Mouse (Mus musculus) myocyte (in vitro differentiated cells): ENCODE data around the gene Gne. TPM values are rescaled to one million over a fixed set of nuclear protein-coding genes. Genes with fewer than 3 reads are reported as not detected.
"Not testable (repeated sequence)": the region's sequence is repeated elsewhere in the genome, so short reads cannot be mapped to it uniquely, and the experiment has no call there.

Experiments
- H3K27me3 ChIP-seq: one replicate; pipeline ENCODE4 v1.6.1; 2011; ENCODE audit not compliant: control insufficient read depth, insufficient read depth, insufficient read length
- H3K36me3 ChIP-seq: one replicate; pipeline ENCODE4 v1.6.1; 2011; ENCODE audit not compliant: control insufficient read depth, insufficient read depth
- H3K4me2 ChIP-seq: one replicate; pipeline ENCODE4 v1.6.1; 2011; ENCODE audit warnings: low read depth, control low read depth
- H3K4me3 ChIP-seq: one replicate; pipeline ENCODE4 v1.5.1; 2011; ENCODE audit warnings: mild to moderate bottlenecking, control low read depth, moderate library complexity
- H3K79me2 ChIP-seq: one replicate; pipeline ENCODE4 v1.6.1; 2011; ENCODE audit not compliant: control insufficient read depth, insufficient read depth
- H3ac ChIP-seq: one replicate; pipeline ENCODE4 v1.6.1; 2011; ENCODE audit not compliant: control insufficient read depth, insufficient read length
- CEBPB ChIP-seq: IDR thresholded peaks from 2 replicates; pipeline ENCODE4 v1.6.1; 2011; ENCODE audit warnings: mild to moderate bottlenecking, moderate library complexity; ENCODE audit not compliant: poor library complexity, insufficient read depth, severe bottlenecking
- E2F4 ChIP-seq: IDR thresholded peaks from one replicate; pipeline ENCODE4 v1.6.1; 2011; ENCODE audit warnings: mild to moderate bottlenecking, control low read depth, moderate library complexity; ENCODE audit not compliant: insufficient read depth
- MAX ChIP-seq: IDR thresholded peaks from one replicate; pipeline ENCODE4 v1.6.1; 2011; ENCODE audit warnings: low read depth, mild to moderate bottlenecking, control low read depth
- MYOD1 ChIP-seq, 3 experiments: IDR thresholded peaks; one replicate each; pipeline ENCODE4 v1.6.1; 2011; ENCODE audit warnings: control low read depth in 2 of 3, low read depth in 2 of 3, mild to moderate bottlenecking in 2 of 3, moderate library complexity in 1 of 3; ENCODE audit not compliant: insufficient read length in 2 of 3, control insufficient read depth in 1 of 3
- MYOG ChIP-seq, 3 experiments: IDR thresholded peaks; one replicate each; pipeline ENCODE4 v1.6.1; 2011; ENCODE audit warnings: control low read depth in 2 of 3, low read depth in 2 of 3, mild to moderate bottlenecking in 2 of 3; ENCODE audit not compliant: insufficient read length in 2 of 3, control insufficient read depth in 1 of 3, insufficient read depth in 1 of 3
- POLR2A ChIP-seq: IDR thresholded peaks from one replicate; pipeline ENCODE4 v1.6.1; 2011; ENCODE audit warnings: low read depth, mild to moderate bottlenecking, control low read depth, moderate library complexity; ENCODE audit not compliant: insufficient read length
- POLR2AphosphoS2 ChIP-seq: IDR thresholded peaks from one replicate; pipeline ENCODE4 v1.6.1; 2011; ENCODE audit warnings: low read depth, control low read depth; ENCODE audit not compliant: insufficient read length
- REST ChIP-seq: IDR thresholded peaks from one replicate; pipeline ENCODE4 v1.6.1; 2011; ENCODE audit warnings: mild to moderate bottlenecking, control low read depth, moderate library complexity; ENCODE audit not compliant: insufficient read depth, insufficient read length
- SRF ChIP-seq: IDR thresholded peaks from one replicate; pipeline ENCODE4 v1.6.1; 2011; ENCODE audit warnings: low read depth; ENCODE audit not compliant: control insufficient read depth, insufficient read length
- TCF12 ChIP-seq: IDR thresholded peaks from one replicate; pipeline ENCODE4 v1.6.1; 2011; ENCODE audit warnings: mild to moderate bottlenecking, control low read depth; ENCODE audit not compliant: poor library complexity, insufficient read depth, severe bottlenecking
- TCF3 ChIP-seq: IDR thresholded peaks from one replicate; pipeline ENCODE4 v1.6.1; 2011; ENCODE audit warnings: low read depth, control low read depth; ENCODE audit not compliant: insufficient read length
- USF1 ChIP-seq: IDR thresholded peaks from one replicate; pipeline ENCODE4 v1.6.1; 2011; ENCODE audit warnings: low read depth, mild to moderate bottlenecking, control low read depth, moderate library complexity
- polyA plus RNA-seq: library from polyadenylated mRNA; unstranded; fragments of >200 nt; fragmentation: generic; extraction: Trizol; gene quantifications from one replicate; pipeline ENCODE4 v1.2.1, GENCODE M21; 2012; ENCODE audit warnings: missing spikeins

The Gne gene
- polyA plus RNA-seq, 1 experiment = 13.9 TPM

- H3K4me2 ChIP-seq = no peak overlapping the region
- no peak overlapping the region for H3K4me3 ChIP-seq
- no peak overlapping the region for H3ac ChIP-seq
- H3K36me3 ChIP-seq = no peaks in the 10 kb centered on the region
- H3K27me3 ChIP-seq = no peaks in the 10 kb centered on the region
- TF ChIP-seq TCF12 = no peak
- no peak for TF ChIP-seq TCF3
- TF ChIP-seq POLR2A = no peak
- TF ChIP-seq MYOD1 (IDR thresholded peaks at IDR 0.05; ENCODE audit: control insufficient read depth in 1 of 3, insufficient read length in 2 of 3, low read depth in 2 of 3) = no peak
- TF ChIP-seq REST = no peak
- TF ChIP-seq SRF = no peak
- H3K79me2 ChIP-seq = no peaks in the 10 kb centered on the region
Observed at GRCm38 (mm10) chr4:44062062-44062461, 21.9 kb downstream of the Gne start.

- Histone ChIP-seq H3ac (no peak overlapping the region), H3K27me3 (no peaks in the 10 kb centered on the region), H3K36me3 (no peaks in the 10 kb centered on the region), H3K79me2 (no peaks in the 10 kb centered on the region), H3K4me3 (no peak overlapping the region), H3K4me2 (no peak overlapping the region)
- TF ChIP-seq MAX (no peak), POLR2A (no peak), MYOG (IDR thresholded peaks at IDR 0.05; ENCODE audit: control insufficient read depth in 1 of 3, insufficient read depth in 1 of 3, insufficient read length in 2 of 3, low read depth in 2 of 3) (no peak), MYOD1 (IDR thresholded peaks at IDR 0.05; ENCODE audit: control insufficient read depth in 1 of 3, insufficient read length in 2 of 3, low read depth in 2 of 3) (no peak), POLR2AphosphoS2 (no peak), REST (no peak), TCF3 (no peak), TCF12 (no peak), USF1 (no peak), CEBPB (no peak), SRF (no peak), E2F4 (no peak)
Observed at GRCm38 (mm10) chr4:44059674-44060073, 24.3 kb downstream of the Gne start.

GRCm38 (mm10) chr4:44049812-44050211, 34.2 kb downstream of the Gne start:
- Histone ChIP-seq H3ac (no peak overlapping the region), H3K27me3 (no peaks in the 10 kb centered on the region), H3K4me3 (no peak overlapping the region), H3K4me2 (no peak overlapping the region), H3K79me2 (no peaks in the 10 kb centered on the region), H3K36me3 (no peaks in the 10 kb centered on the region)
- TF ChIP-seq TCF12 (no peak), SRF (no peak), POLR2A (no peak)

GRCm38 (mm10) chr4:44046066-44046465, 37.9 kb downstream of the Gne start:
- no peak overlapping the region for H3ac ChIP-seq
- no peaks in the 10 kb centered on the region for H3K36me3 ChIP-seq
- H3K79me2 ChIP-seq = no peaks in the 10 kb centered on the region
- no peak overlapping the region for H3K4me3 ChIP-seq
- no peaks in the 10 kb centered on the region for H3K27me3 ChIP-seq
- TF ChIP-seq TCF3 (no peak), MYOD1 (IDR thresholded peaks at IDR 0.05; ENCODE audit: control insufficient read depth in 1 of 3, insufficient read length in 2 of 3, low read depth in 2 of 3) (no peak), REST (no peak), POLR2A (no peak), MAX (no peak), USF1 (no peak), E2F4 (no peak), POLR2AphosphoS2 (no peak), MYOG (IDR thresholded peaks at IDR 0.05; ENCODE audit: control insufficient read depth in 1 of 3, insufficient read depth in 1 of 3, insufficient read length in 2 of 3, low read depth in 2 of 3) (no peak), CEBPB (no peak), SRF (no peak), TCF12 (no peak)
- no peak overlapping the region for H3K4me2 ChIP-seq

GRCm38 (mm10) chr4:44044685-44045356, 39.2 kb downstream of the Gne start:
- Histone ChIP-seq H3K4me3 (no peak overlapping the region), H3ac (no peak overlapping the region), H3K27me3 (no peaks in the 10 kb centered on the region), H3K79me2 (no peaks in the 10 kb centered on the region), H3K4me2 (no peak overlapping the region), H3K36me3 (no peaks in the 10 kb centered on the region)
- TF ChIP-seq REST = no peak

- H3K4me2 ChIP-seq, H3ac ChIP-seq, H3K79me2 ChIP-seq, H3K4me3 ChIP-seq, H3K36me3 ChIP-seq, H3K27me3 ChIP-seq: not testable (repeated sequence)
Observed at GRCm38 (mm10) chr4:44043182-44043581, 40.8 kb downstream of the Gne start.
